Mouse (Mus musculus) kidney, adult 9 months (tissue): ENCODE measurements at regions not wholly inside any gene's neighbourhood (a gene's known extent, or its start where the extent isn't known, plus 50 kb on each side); places are given as distances from the start of the nearest gene placed in this dataset.

Experiments used
- DNase-seq: peaks from one replicate; pipeline ENCODE4 v3.0.0; 2022

GRCm38 (mm10) chr6:135632671-135633070, 270.3 kb downstream of the Emp1 start:
- no peak for DNase-seq

GRCm38 (mm10) chr6:135636648-135637047, 274.3 kb downstream of the Emp1 start:
- DNase-seq: no peak

GRCm38 (mm10) chr6:135642711-135643110, 280.4 kb downstream of the Emp1 start:
- DNase-seq: no peak

- DNase-seq: peak; percentile 37
Observed at GRCm38 (mm10) chr6:135646177-135646576, 283.8 kb downstream of the Emp1 start.

- no peak for DNase-seq
Observed at GRCm38 (mm10) chr6:135653002-135653401, 290.7 kb downstream of the Emp1 start.

- no peak for DNase-seq
Observed at GRCm38 (mm10) chr6:135662386-135662785, 300.0 kb downstream of the Emp1 start.

- no peak for DNase-seq
Observed at GRCm38 (mm10) chr6:135662801-135663537, 300.6 kb downstream of the Emp1 start.
